Mouse (Mus musculus): ENCODE data around the gene Raf1. TPM values are rescaled to one million over a fixed set of nuclear protein-coding genes. Genes with fewer than 3 reads are reported as not detected.

The Raf1 gene
- polyA plus RNA-seq, 1 experiment from 2014 or later: 39.6 TPM

DNA sequence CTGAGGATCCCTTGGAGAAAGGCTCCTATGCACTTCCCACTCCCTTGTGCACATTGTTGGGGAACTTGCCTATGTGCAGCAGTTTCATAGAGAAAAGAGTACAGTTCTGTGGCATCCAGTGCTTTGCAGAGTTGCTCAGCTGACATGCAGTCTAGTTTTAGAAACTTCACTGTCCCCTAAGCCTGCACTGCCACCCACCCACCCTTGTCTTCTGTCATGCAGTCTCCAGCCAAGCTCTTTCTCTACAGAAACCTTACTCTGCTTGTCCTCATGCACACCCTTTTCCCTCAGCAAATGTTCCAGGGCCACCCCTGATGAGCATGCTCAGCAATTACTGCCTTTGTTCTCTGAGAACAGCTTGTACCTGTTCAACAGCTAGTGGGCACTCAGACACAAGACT lies 62.6 kb downstream of the Raf1 start:
- Histone ChIP-seq H3K27ac (ENCODE audit: low read depth) (no peak overlapping the region), H3K4me1 (ENCODE audit: insufficient read depth) (no peaks in the 10 kb centered on the region), H3K4me3 (ENCODE audit: low read depth, low read length) (no peak overlapping the region), H3K36me3 (replicated peaks; ENCODE audit: insufficient read depth, low read length) (peaks cover 55% of the 10 kb centered on the region), H3K4me2 (ENCODE audit: low read depth, low read length) (no peak overlapping the region), H3K9me3 (ENCODE audit: low read length) (no peaks in the 10 kb centered on the region), H3K9ac (replicated peaks) (no peak overlapping the region), H3K27me3 (ENCODE audit: insufficient read depth, low read length) (no peaks in the 10 kb centered on the region)
- ATAC-seq: no peak
- DNase-seq: no peak
- TF ChIP-seq EP300 (IDR thresholded peaks at IDR 0.05; ENCODE audit: low read depth): no peak

DNA sequence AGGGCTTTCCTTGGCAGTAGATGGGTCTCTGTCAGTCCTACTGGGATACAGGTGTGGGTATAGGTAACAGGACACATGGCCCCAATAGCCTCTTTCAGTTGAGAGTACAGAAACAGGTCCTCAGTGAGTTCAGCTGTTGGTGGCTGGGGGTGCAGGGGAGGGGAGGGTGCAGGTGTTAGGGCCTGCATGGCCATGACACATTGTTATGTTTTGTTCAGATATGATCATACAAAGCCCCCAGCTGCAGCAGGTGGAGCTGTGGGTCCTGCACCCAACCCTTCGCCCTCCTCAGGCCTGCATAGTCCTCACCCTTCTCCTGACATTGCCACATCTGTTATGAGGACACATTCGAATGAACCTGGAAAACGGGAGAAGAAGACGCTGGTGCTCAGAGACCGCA lies 66.1 kb downstream of the Raf1 start:
- DNase-seq (no peak), ATAC-seq (no peak)
- no peak overlapping the region for H3K27ac ChIP-seq (ENCODE audit: low read depth)
- no peak overlapping the region for H3K4me2 ChIP-seq (ENCODE audit: low read depth, low read length)
- H3K27me3 ChIP-seq (ENCODE audit: insufficient read depth, low read length): no peaks in the 10 kb centered on the region
- H3K9me3 ChIP-seq (ENCODE audit: low read length): no peaks in the 10 kb centered on the region
- TF ChIP-seq EP300 (IDR thresholded peaks at IDR 0.05; ENCODE audit: low read depth) (no peak), CTCF (IDR thresholded peaks at IDR 0.05; ENCODE audit: low read depth) (no peak)
- WGBS (ENCODE audit: insufficient replicate concordance): 89% methylated on average over 5 of the region's 5 CpGs
- no peaks in the 10 kb centered on the region; the same call in 1 of the 2 replicates for H3K4me1 ChIP-seq (ENCODE audit: insufficient read depth)
- H3K36me3 ChIP-seq (replicated peaks; ENCODE audit: insufficient read depth, low read length): peaks cover 33% of the 10 kb centered on the region
- no peak overlapping the region for H3K9ac ChIP-seq (replicated peaks)
- H3K4me3 ChIP-seq (ENCODE audit: low read depth, low read length): no peak overlapping the region

DNA sequence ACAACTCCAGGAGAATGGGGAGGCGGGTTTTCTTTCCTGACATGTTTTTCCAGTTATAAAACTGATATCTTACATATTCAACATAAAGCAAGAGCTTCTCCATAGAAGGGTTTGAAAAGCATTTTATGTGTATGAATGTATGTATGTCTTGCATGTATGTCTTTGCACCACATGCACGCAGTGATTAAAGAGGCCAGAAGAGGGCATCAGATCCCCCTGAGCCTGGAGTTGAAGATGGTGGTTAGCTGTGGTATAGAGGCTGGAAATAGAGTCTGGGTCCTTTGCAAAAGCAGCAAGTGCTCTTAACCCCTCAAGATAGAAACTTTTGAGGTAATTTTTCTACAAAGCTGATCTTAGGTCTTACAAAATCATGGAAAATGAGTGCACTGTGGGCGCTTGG lies 67.3 kb downstream of the Raf1 start:
- no peak for ATAC-seq
- peak; percentile 47 for DNase-seq
- no peak overlapping the region for H3K4me2 ChIP-seq (ENCODE audit: low read depth, low read length)
- no peak overlapping the region for H3K9ac ChIP-seq (replicated peaks)
- WGBS (ENCODE audit: insufficient replicate concordance): 72% methylated on average over 3 of the region's 3 CpGs
- no peaks in the 10 kb centered on the region for H3K9me3 ChIP-seq (ENCODE audit: low read length)
- TF ChIP-seq EP300 (IDR thresholded peaks at IDR 0.05; ENCODE audit: low read depth) (no peak), CTCF (IDR thresholded peaks at IDR 0.05; ENCODE audit: low read depth) (peak; percentile 72)
- H3K36me3 ChIP-seq (replicated peaks; ENCODE audit: insufficient read depth, low read length): peaks cover 25% of the 10 kb centered on the region
- H3K4me3 ChIP-seq (ENCODE audit: low read depth, low read length): no peak overlapping the region
- no peaks in the 10 kb centered on the region; the same call in 1 of the 2 replicates for H3K4me1 ChIP-seq (ENCODE audit: insufficient read depth)
- no peaks in the 10 kb centered on the region for H3K27me3 ChIP-seq (ENCODE audit: insufficient read depth, low read length)
- H3K27ac ChIP-seq (ENCODE audit: low read depth): no peak overlapping the region

DNA sequence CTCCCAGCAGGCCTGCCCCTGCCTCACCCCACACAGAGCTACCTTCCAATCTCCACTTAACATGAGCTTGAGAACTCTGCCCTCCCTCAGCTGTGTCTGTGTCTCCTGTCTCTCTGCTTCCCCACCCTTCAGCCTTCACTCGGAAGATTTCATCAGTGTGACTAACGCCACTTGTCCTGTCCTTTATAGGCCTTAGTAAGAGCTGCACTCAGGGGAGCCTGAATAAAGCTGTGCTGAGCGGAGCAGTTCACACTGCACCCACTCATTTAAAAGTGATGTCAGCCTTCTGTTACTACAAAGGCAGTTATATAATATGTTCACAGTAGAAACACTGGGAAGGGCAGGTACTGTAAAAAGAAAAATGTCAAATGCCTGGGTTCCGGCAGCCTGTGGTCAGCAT lies 69.0 kb downstream of the Raf1 start:
- no peak overlapping the region for H3K4me3 ChIP-seq (ENCODE audit: low read depth, low read length)
- H3K9ac ChIP-seq (replicated peaks): no peak overlapping the region
- DNase-seq (no peak), ATAC-seq (no peak)
- H3K9me3 ChIP-seq (ENCODE audit: low read length): no peaks in the 10 kb centered on the region
- no peak overlapping the region for H3K27ac ChIP-seq (ENCODE audit: low read depth)
- H3K36me3 ChIP-seq (replicated peaks; ENCODE audit: insufficient read depth, low read length): peaks cover 18% of the 10 kb centered on the region
- TF ChIP-seq EP300 (IDR thresholded peaks at IDR 0.05; ENCODE audit: low read depth): no peak
- no peak for TF ChIP-seq CTCF (IDR thresholded peaks at IDR 0.05; ENCODE audit: low read depth)
- peaks cover 5% of the 10 kb centered on the region for H3K4me1 ChIP-seq (ENCODE audit: insufficient read depth)
- no peaks in the 10 kb centered on the region for H3K27me3 ChIP-seq (ENCODE audit: insufficient read depth, low read length)
- 82% methylated on average over 4 of the region's 4 CpGs for WGBS (ENCODE audit: insufficient replicate concordance)
- H3K4me2 ChIP-seq (ENCODE audit: low read depth, low read length): no peak overlapping the region

DNA sequence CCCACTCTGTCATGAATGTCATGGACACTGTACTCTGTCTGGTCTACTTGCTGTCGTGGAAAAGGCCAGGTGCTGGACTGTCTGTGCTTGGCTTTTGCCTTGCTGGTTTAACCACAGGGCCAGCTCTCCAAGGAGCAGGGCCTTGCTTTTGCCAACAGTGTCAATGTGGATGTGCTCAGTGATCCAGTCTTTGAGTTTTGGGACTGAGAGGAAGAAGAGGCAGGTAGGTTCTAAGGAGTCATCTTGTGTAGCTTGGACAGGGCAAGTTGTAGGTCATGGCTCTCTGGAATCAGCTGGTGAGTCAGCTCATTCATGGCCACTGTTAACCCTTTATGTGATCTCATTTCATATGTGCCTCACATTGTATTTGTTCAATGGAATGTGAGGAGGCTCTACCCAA lies 70.0 kb downstream of the Raf1 start:
- H3K4me1 ChIP-seq (ENCODE audit: insufficient read depth): peaks cover 6% of the 10 kb centered on the region
- H3K9ac ChIP-seq (replicated peaks): no peak overlapping the region
- no peak overlapping the region for H3K27ac ChIP-seq (ENCODE audit: low read depth)
- H3K36me3 ChIP-seq (replicated peaks; ENCODE audit: insufficient read depth, low read length): peaks cover 18% of the 10 kb centered on the region
- H3K9me3 ChIP-seq (ENCODE audit: low read length): no peaks in the 10 kb centered on the region
- 89% methylated on average over 1 of the region's 1 CpGs for WGBS (ENCODE audit: insufficient replicate concordance)
- no peaks in the 10 kb centered on the region for H3K27me3 ChIP-seq (ENCODE audit: insufficient read depth, low read length)
- DNase-seq (no peak), ATAC-seq (no peak)
- TF ChIP-seq EP300 (IDR thresholded peaks at IDR 0.05; ENCODE audit: low read depth): no peak
- no peak for TF ChIP-seq CTCF (IDR thresholded peaks at IDR 0.05; ENCODE audit: low read depth)
- H3K4me2 ChIP-seq (ENCODE audit: low read depth, low read length): no peak overlapping the region
- H3K4me3 ChIP-seq (ENCODE audit: low read depth, low read length): no peak overlapping the region

DNA sequence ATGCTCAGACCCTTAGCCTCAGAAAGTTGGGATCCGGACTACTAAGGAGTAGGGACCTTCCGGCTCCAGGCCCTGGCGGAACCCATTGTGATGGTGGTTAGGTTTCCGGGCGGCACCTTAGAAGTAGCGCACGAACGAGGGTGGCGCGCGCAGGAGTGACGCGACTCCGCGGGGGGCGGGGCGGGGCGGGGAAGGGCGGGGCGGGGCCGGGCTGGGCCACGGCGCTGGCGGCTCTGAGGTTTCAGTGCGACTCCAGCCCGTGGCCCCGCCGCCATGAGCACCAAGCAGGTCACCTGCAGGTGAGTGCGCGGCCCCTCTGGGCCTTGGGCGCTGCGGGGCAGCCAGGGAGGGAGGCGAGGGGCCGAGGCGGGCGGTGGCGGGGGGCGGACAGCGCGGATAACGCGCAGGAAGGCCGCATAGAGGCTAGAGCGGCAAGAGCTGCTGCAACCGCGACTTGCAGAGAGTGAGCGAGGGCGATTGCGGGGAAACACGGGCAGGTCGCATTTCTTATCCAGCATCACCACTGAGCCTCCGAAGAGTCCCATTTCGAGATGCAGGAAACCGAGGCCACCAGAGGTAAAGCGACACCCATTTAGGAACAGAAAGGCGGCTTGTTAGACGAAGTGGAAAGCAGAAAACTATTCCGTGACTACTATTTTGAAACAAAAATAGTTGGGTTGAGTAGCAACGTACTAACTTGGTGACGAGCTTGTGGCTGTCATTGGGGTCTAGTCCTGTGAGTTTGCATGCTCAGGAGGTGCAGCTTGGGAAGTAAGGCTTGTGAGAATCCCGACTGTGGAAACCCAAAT lies 74.5 kb downstream of the Raf1 start, which contains the start of gene Mkrn2:
TSS of gene Mkrn2 (plus strand) at position 188 of the 809 bp plus-strand sequence.
- H3K9me3 ChIP-seq (ENCODE audit: low read length): no peaks in the 10 kb centered on the region
- H3K4me3 ChIP-seq (ENCODE audit: low read depth, low read length): peak within 1 kb of the TSS; percentile 94
- peaks cover 6% of the 10 kb centered on the region; the same call in 1 of the 2 replicates for H3K36me3 ChIP-seq (replicated peaks; ENCODE audit: insufficient read depth, low read length)
- DNase-seq (peak; percentile 92), ATAC-seq (peak; percentile 97)
- WGBS (ENCODE audit: insufficient replicate concordance): under 1% methylated on average over 52 of the region's 61 CpGs
- H3K9ac ChIP-seq (replicated peaks): peak within 1 kb of the TSS; percentile 93
- no peak for TF ChIP-seq EP300 (IDR thresholded peaks at IDR 0.05; ENCODE audit: low read depth)
- TF ChIP-seq CTCF (IDR thresholded peaks at IDR 0.05; ENCODE audit: low read depth): no peak
- peak within 1 kb of the TSS; percentile 78 for H3K4me2 ChIP-seq (ENCODE audit: low read depth, low read length)
- H3K4me1 ChIP-seq (ENCODE audit: insufficient read depth): peaks cover 6% of the 10 kb centered on the region
- no peaks in the 10 kb centered on the region for H3K27me3 ChIP-seq (ENCODE audit: insufficient read depth, low read length)
- H3K27ac ChIP-seq (ENCODE audit: low read depth): peak within 1 kb of the TSS; percentile 92

Data from liver, postnatal 0 days (tissue).